Mouse (Mus musculus): Measurements from ENCODE around the gene Rhbdd1. TPM values are rescaled to one million over a fixed set of nuclear protein-coding genes. Genes with fewer than 3 reads are reported as not detected.

The Rhbdd1 gene
- total RNA-seq, 2 experiments from 2014 or later = 30.0 to 42.7 TPM

DNA sequence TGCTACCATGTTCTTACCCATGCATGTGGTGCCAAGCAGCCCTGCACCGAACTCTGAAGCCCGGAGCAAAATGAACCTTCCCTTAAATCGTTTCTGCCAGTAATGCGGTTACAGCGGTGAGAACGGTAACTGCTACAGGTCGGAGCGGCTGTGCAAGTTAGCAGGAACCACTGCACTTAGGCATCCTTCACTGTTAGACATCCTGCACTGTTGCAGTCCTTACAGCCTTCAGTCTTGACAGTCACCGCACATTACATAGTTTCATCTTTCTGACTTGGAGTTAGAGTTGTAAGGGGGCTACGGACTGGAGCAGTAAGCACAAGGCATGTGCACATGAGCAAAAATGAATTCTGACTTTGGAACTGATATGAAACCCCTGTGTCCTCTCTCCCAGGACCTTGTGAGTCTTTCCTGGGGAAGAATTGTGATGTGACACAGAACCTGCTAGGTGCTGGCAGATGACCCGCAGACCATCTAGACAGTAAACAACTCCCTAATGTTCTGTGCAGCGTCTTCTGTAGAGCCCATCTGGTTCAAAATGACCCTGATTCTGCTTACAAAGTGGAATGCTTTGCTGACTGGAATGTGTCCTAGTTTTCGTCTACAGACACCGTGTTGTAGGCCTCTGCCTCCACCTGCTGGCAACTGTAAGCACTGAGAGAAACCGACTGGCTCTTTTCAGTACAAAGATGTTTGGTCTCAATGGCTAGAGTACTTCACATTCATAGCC lies 116.8 kb downstream of the Rhbdd1 start:
- peak; percentile 65 to 72 for DNase-seq

DNA sequence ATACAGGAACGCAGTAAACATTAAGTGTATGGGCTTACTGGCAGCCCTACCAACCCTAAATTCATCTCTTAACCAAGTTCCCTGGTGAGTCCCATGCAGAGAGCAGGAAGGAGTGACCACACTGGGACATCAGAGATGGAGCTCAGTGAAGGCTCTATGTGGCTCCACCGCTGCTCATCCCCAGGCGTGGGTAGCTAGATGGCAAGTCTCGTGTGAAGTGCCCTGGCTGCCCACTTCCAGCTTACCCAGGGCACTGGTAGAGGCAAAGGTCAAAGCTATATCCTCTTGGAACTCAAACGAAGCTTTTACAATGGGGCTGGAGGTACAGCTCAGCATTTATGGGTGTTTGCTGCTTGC lies 117.4 kb downstream of the Rhbdd1 start:
- no peak for DNase-seq

DNA sequence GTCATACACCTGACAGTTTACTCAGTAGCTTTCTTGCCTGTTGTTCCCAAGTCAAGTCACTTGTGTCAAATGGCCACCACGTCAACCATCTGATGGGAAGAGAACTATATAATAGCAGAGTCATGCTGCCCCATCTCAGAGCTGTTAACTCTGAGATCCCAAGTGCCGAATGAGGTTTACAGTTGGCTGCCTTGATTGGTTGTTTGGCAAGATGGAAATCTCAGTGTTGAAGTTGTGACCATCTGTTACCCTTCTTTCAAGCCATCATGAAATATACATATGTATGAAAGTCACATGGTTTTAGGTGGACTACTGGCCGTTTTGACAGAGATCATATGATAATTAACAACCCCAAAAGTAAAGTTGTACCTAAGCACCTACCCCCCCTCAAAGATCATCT lies 121.0 kb downstream of the Rhbdd1 start:
- no peak for DNase-seq

DNA sequence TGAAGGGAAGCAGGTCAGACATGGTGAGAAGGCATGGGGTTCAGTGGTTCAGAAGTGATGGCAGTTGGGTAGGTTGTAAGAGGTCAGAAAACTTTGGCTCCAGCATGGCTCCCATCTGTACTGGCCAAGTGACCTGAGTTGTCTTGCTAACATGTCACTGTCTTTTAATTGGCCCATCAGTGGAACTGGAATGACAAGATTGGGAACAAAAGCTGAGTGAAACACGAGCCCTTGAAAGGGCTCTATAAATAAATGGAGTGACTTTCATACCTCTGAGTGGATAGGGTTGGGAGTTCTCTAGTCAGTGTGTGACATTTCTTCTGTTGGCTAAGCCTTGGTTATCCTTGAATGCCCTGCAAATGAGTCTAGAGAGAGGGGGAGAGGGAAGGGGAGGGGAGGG lies 123.9 kb downstream of the Rhbdd1 start:
- DNase-seq = no peak

DNA sequence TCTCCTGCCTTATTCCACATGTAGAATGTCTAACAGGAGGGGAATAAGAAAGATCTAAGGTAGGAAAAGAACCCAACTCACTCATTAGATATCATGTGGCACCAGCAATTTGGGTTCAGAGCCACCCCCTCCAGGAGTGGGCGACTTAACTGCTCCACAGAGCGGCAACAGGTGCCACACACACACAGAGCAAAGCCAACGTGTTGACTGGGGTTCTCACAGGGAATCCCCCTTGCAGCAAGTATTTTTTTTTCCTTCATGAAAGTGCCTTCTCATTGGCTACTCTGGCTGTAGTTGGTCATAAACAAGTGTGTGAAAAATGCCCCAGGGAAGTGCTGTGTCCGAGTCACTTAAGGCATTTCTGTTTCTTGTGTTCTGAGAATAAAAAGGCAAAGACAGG lies 127.3 kb downstream of the Rhbdd1 start:
- no peak for DNase-seq

DNA sequence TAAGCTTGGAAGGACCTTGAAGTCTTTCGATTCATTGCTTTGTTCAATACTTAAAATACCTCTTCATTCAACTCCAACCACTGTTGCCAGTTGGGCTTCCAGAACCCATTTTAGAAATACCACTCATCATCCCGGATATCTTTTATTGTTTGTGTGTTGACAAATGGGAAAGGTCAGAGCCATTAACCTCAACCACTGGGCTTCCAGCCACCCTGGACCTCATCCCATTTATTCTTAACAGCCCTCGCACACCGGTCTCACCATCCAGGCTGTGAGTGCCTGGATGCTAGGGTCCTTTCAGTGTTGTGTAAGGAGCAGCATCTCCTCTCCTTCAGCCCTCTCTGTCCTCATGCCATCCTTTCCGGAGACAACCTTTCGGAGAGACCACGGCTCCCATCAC lies 129.8 kb downstream of the Rhbdd1 start:
- peak; percentile 20 to 42 for DNase-seq

DNA sequence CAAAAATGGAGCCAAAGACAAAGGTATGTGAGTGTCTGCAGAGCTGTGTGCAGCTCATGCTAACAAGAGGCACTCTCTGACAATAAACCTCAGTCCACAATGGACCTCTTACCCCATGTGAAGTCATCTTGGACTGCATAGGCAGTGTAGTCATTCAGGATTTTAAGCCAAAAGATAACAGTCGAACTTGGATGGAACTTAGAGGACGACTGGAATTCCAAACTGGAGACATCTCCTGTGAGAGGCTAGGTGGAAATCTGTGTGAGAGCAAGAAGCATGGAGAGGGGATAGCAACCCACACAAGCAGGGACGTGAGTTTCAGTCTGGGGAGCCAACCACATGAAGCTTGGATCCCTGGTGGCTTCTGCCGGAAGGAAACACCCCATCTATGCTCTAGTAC lies 133.6 kb downstream of the Rhbdd1 start:
- DNase-seq = no peak

DNA sequence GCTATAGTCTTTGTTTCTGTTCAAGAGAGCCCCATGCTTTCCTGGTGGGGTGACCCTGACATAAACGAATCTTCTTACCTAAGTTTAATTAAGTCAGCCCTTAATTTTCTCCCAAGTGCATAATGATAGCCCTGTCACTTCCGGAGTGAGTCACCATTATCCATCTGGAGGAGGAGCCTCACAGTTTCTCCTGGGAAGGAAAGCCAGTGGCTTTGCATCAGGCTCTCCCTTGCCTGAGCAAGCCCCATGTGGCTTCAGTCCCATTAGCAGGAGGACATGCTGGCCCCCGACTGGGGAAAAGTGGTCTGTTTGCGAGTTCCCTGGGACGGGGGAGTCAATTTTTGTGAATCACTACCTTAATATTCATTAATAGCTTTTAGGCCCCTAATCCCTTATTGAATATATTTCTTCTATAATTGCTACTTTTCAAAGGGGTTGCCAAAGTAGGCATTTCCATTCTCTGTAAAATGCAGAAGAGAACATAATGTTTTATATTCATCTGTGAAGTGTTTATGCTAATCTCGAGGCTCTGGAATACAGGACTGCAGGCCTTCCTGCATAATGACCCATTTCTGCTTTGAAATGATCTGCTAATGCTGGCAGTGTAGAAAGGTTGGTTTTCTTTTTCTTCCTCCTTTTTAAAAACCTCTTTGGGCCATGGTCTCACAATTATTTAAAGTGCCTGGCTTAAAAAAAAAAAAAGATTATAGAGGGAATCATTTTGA lies 135.8 kb downstream of the Rhbdd1 start:
- DNase-seq = no peak

DNA sequence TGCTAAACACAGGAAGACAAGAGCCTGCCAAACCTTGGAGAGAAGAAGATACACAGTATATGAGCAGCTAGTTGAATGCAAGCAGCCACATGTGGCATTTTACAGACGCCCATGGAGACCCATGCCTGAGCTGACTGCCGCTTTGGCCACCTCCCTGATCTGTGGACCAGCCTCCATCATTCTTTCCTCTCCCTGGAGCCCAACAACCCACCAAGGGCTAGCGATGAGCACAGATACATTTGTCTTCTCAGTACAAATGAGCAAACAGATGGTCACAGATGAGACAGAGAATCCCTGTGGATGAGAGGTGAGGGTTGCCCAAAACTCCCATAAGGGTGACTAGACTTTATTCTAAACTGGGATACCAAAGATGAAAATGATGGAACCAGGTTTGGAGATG lies 137.8 kb downstream of the Rhbdd1 start:
- DNase-seq = no peak

DNA sequence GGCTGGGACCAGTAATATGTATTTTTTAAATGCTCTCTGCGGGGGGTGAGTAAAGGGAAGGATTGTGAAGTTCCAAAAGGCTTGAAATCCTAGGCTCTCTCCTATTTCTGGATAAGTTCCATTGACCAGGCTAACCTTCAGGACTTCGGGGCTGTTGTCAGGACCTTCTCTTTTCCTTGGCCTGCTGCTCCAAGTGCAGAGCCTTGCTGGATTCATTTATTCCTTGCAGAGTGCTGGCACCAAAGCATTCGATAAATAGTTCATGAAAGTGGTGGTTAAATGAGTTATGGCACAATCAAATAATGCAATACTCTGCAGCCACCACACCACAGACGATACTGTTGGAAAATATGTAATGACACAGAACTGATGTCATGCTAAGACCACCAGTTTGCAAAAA lies 143.1 kb downstream of the Rhbdd1 start:
- no peak for DNase-seq

DNA sequence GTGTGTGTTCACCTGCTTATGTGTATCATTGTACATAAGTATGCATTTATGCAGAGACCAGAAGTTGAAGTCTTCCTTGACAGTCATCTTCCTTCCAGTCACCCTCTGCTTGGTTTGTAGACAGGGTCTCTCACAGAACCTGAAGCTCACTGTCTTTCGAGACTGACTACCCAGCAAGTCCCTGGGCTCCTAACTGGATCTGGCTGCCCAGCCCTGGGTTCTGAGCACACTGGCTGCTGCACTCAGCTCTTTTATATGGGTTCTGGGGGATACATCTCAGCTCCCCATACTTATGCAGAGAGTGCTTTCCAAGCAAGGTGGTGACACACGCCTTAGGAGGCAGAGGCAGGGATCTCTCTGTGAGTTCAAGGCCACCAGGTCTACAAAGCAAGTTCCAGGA lies 143.7 kb downstream of the Rhbdd1 start:
- DNase-seq = no peak

DNA sequence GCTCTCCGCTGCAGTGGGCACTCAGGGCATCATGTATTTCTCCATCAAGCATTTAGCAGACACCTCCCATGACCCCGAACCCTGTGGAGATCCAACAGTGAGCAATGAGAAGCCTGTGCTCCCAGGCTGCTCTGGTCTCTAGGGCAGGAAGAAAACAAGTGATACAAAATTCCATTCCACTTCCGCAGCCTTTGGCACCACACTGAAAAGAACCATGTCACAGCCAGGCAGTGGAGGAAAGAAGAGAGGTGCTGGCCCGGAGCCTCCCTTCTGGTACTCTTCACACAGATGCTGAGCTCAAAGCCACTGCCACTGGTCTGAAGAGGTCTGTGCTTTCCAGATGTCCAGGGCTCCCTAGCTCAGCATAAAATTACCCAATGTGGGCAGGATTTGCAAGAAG lies 144.8 kb downstream of the Rhbdd1 start:
- no peak for DNase-seq

DNA sequence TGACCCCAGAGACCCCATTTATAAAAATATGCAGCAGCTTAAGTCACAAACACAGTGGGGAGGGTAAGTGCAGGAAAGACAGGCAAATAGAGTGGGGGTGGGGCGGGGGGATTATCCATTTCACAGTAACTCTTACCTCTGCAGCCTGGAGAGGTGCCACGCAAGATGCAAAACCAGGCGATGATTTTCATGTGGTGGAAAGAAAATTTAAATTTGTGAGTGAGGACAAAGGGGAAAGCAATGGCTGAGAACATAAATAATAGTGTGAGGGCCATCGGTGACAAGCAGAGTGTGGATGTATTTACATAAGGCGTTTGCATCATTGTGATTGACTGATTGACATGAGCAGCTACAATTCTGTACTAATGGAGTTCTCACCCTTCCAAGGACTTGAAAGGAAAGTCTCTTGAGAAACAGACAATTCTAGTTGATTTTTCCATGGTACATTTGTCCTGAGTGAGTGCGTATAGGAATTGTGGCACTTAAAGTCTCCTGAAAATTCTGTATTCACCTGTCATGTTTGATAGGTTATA lies 149.1 kb downstream of the Rhbdd1 start:
- DNase-seq = no peak

DNA sequence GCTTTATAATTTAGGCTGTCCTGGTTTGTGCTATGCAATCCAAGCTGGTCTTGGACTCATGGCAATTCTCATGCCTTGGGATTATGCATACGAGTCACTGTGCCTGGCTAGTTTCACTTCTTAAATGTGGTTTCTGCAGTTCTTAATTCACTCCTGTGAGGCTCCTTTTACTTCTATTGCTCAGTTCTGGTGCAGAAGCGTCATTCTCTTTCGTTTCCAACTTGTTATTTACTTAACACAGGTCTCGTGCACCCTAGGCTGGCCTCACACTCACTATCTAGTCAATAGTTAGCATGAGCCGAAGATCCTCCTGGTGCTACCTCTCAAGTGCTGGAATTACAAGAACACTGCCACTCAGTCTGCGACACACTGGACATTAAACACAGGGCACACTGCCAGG lies 152.6 kb downstream of the Rhbdd1 start:
- DNase-seq = no peak

DNA sequence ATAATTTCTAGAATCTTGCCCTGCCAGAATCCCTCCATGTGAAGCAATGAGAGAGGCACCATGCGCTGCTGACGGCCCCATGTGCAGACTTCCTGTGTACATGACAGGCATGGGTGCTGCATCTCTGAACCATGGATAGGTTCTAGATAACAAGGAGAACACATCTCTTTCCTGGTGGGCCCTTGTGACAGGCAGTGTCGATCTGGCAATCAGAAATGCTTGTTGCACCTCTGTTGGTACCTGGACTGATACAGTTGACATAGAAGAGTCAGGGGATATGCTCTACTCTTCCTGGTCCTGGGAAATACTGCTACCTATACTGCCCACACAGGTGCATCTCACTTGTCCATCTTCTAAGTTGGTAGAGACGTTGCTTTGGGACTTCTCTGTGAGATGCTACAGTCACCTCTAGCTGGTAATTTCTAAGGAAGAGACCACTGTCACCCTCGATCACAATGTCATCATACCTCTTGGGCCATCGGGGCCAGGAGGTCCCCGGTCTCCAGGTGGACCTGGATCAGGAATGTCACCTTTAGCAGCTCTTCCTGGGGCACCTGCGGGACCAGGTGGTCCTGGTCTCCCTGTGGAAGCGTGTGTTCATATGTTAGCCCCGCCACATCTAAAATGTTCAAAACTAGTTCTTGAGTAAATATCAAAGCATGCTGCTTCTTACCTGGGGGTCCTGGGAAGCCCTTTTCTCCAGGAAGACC lies 154.4 kb downstream of the Rhbdd1 start:
- no peak for DNase-seq

DNA sequence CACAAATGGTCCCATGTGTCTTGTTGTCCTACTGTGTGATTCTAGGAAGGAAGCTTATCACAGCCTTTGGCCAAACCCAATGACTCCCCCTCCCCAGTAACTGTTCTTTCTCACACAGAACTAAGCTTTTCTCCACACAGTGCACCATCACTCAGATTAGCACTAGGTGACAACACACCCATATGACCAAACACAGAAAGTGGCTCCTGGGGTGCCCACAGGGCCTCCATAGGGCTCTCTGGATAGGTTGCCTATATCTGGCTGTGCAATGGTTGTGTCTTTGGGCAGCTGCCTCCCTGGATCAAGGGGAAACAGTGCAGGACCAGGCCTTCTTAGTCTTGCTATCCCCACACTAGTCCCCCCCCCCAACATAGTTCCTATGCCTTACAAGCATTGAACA lies 157.2 kb downstream of the Rhbdd1 start:
- DNase-seq = no peak

DNA sequence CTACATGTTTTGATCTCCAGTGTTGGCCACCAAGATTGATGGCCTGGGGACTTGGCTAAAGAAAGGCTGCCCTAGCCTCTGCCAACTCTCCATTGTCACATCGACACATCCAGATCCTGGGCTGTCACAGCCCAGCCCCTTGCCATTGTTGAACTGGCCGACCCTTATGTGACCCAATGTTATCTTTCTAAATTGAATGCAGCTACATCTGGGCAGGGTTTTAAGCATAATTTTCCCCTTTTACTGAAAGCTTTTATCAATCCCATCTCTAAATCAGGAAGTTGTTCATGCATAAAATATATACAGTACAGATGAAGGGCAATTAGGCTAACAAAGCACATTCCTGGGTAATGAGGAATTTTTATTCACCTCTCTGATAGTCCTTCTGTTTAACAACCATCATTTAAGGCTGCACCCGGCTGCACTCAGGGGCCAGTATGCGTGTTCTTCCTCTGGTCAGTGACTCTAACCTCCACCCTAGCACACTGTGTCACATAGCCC lies 158.3 kb downstream of the Rhbdd1 start:
- DNase-seq = peak; percentile 7 to 56

DNA sequence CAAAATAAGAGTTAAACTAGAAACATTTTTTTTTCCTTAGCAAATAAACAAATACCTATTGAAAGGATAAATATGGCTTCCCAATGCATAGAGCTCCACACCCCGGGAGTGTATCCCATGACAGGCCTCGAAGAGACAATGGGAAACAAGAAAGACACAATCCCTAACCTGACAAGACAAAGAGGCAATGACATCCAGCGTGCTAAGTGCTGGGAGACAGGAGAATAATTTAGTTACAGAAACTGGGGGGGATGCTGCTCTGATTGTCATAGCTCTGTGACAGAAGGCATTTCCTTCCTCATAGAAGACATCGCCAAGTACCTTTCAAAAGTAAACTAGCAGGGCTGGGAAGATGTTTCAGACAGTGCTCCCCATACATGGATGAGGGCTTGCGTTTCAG lies 159.0 kb downstream of the Rhbdd1 start:
- no peak for DNase-seq

DNA sequence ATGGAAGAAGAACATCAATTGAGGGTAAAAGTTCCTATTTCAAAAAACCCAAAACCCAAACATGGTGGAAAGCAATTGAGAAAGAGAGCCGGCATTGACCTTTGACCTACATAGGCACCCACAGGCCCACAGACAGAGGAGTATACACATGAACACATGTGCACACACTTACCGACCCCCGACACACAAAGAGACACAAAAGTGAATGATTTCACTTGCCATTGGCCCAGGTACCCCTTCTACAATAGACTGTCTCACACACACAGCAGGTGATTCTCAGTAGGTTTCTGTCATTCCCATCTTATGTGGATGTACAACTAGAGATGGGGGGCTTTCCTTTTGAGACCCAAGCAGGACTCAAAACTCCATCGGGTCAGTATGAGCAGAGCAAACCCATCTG lies 159.6 kb downstream of the Rhbdd1 start:
- no peak for DNase-seq

DNA sequence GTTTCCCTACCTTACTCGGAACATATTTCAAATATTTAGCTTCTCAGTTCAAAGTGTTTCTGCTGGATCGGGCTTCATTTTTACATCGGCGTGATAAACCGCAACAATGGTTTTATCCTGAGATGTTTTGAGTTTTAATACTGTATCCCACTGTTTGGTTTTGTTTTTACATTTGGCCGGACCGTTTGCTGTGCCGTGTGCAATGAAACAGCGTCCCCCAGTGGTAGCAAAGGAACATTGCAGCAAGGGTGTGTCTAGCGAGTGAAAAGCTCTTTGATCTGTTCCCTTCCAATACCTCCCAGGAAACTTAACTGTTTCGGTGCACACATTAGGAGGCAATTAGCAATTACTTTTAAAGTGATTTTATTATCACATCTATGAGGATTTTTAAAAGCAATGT lies 160.0 kb downstream of the Rhbdd1 start:
- peak; percentile 9 to 14 for DNase-seq

DNA sequence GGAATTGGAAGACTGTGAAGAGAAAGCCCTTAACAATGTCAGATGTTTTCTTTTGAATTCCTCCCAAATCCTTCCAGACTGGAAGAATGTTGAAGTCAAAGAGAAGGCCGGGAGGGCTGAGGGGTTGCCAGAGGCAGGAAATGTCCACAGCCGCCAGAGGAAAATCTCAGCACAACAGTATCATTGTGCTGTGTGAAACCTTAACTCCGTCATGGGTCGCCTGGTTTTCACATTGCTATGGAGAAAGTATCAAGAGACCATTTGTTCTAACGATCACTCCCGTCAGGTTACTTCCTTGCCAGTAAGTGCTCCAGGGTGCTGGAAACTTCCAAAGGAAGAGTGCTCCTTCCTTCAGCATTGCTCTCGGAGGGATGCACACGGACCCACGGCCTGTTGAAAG lies 160.5 kb downstream of the Rhbdd1 start:
- DNase-seq = no peak

DNA sequence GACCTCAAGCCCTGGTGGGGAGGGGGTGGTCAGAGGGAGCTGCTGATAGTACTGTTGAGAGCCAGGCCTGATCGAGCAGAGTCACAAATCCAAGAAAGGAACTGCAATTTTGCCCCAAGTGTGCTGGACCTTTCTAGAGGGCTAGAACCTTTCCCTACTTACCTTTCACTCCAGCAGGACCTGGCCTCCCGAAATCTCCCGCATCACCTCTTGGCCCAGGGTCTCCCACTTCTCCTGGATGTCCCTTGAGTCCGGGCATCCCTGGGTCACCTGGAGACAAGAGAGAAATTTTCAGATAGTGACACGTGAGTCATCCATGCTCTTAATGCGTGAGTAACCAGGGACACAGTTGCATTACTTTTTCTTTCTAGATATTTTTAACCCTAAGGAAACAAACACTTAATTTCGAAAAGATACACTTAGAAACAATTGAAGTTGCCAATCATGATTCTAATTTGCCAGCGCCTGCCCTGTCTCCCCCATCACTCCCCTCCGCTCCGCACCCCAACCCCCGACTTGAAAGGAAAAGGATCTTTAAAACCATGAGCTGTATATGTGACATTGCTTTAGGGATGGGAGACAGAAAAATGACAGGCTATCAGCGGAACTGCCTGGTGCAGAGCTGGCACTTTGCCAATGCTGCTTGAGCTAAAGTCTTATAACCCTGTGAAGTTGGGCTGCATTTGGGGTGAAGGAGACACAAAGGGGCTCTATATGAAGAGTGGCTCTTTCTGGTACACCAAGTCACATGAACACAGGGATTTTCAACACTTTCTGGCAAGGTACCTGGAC lies 163.6 kb downstream of the Rhbdd1 start:
- DNase-seq = no peak
